Mouse (Mus musculus): ENCODE measurements at regions not wholly inside any gene's neighbourhood (a gene's known extent, or its start where the extent isn't known, plus 50 kb on each side); places are given as distances from the start of the nearest gene placed in this dataset.

DNA sequence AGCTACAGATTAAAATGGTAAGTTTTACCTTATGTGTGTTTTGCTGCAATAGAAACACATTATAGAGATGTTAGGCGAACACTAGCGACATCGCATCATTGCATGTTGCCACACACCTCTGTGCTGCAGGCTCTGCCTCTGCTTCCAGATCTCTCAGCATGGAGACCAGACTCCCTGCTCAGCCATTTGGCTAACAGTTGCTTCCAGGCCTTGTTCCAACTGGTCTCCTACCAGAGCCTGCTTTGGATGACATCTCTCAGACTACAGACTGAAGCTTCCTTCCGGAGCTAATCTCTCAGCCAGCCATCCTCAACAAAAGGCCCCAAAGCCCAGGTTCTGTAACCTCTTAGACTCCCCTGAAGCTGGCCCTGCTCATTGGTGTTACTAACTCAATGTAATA is 66.5 kb downstream of the Kctd12 start:
- ATAC-seq: no peak
- WGBS (ENCODE audit: insufficient replicate concordance): 88% methylated on average over 4 of the region's 4 CpGs

DNA sequence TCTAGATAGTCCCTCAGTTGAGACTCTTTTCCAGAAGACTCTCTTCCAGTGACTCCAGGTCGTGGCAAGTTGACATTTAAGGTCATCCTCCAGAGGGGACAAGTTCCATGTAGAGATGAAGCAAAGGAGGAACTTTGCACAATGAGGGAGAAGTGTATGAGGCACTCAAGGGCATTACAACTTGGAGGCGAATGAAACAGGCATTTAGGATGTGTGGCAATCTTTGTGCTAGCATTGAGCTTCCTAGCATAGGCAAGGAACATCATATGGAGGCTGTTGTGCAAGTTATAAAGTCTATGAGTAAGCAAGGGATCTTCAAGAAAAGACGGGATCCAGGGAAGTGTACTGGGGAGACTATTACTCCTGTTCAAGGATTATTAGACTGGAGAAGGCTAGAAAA is 70.9 kb downstream of the Kctd12 start:
- no peak for TF ChIP-seq EP300 (IDR thresholded peaks at IDR 0.05; ENCODE audit: low read depth)
- Histone ChIP-seq H3K9ac (replicated peaks) (no peak overlapping the region), H3K9me3 (ENCODE audit: low read length) (no peaks in the 10 kb centered on the region), H3K27ac (ENCODE audit: low read depth) (no peak overlapping the region), H3K4me1 (ENCODE audit: insufficient read depth) (peaks cover 9% of the 10 kb centered on the region), H3K4me3 (ENCODE audit: low read depth, low read length) (no peak overlapping the region), H3K27me3 (ENCODE audit: insufficient read depth, low read length) (no peaks in the 10 kb centered on the region), H3K36me3 (replicated peaks; ENCODE audit: insufficient read depth, low read length) (no peaks in the 10 kb centered on the region), H3K4me2 (ENCODE audit: low read depth, low read length) (no peak overlapping the region)
- no peak for DNase-seq
- WGBS (ENCODE audit: insufficient replicate concordance): 50% methylated on average over 3 of the region's 3 CpGs
- peak; percentile 43 for ATAC-seq

More for the DNA sequence above, 66.5 kb downstream of the Kctd12 start:
- Histone ChIP-seq H3K4me2 (ENCODE audit: low read depth, low read length) (no peak overlapping the region), H3K9ac (replicated peaks) (no peak overlapping the region), H3K9me3 (ENCODE audit: low read length) (no peaks in the 10 kb centered on the region), H3K27ac (ENCODE audit: low read depth) (no peak overlapping the region), H3K27me3 (ENCODE audit: insufficient read depth, low read length) (no peaks in the 10 kb centered on the region), H3K4me3 (ENCODE audit: low read depth, low read length) (no peak overlapping the region), H3K4me1 (ENCODE audit: insufficient read depth) (peaks cover 3% of the 10 kb centered on the region; the same call in 1 of the 2 replicates), H3K36me3 (replicated peaks; ENCODE audit: insufficient read depth, low read length) (no peaks in the 10 kb centered on the region)
- DNase-seq: no peak
- TF ChIP-seq CTCF (IDR thresholded peaks at IDR 0.05; ENCODE audit: low read depth) (no peak), EP300 (IDR thresholded peaks at IDR 0.05; ENCODE audit: low read depth) (no peak)

DNA sequence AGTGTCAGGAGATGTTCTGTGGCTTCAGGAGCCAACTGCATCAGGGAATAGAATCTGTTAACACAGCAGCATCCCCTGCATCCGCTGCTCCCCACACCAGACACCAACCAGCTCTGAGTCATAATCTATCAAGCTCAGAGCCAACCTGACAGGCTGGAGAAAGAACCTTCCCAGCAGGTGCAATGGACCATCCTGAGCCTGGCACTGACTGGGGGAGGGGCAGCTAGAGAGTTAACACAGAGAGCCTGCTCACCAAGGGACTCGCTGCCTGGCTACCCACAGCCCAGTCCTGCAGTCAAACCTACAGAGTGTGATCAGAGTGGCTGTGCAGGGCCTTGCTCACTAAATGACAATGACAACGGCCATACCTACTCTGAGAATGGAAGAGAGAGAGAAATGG is 73.4 kb downstream of the Kctd12 start:
- H3K4me2 ChIP-seq (ENCODE audit: low read depth, low read length): no peak overlapping the region
- no peaks in the 10 kb centered on the region for H3K27me3 ChIP-seq (ENCODE audit: insufficient read depth, low read length)
- H3K9ac ChIP-seq (replicated peaks): no peak overlapping the region
- no peaks in the 10 kb centered on the region for H3K9me3 ChIP-seq (ENCODE audit: low read length)
- no peaks in the 10 kb centered on the region for H3K36me3 ChIP-seq (replicated peaks; ENCODE audit: insufficient read depth, low read length)
- no peak for TF ChIP-seq CTCF (IDR thresholded peaks at IDR 0.05; ENCODE audit: low read depth)
- TF ChIP-seq EP300 (IDR thresholded peaks at IDR 0.05; ENCODE audit: low read depth): no peak
- ATAC-seq (no peak), DNase-seq (no peak)
- no peak overlapping the region for H3K4me3 ChIP-seq (ENCODE audit: low read depth, low read length)
- H3K4me1 ChIP-seq (ENCODE audit: insufficient read depth): peaks cover 9% of the 10 kb centered on the region
- 69% methylated on average over 3 of the region's 3 CpGs for WGBS (ENCODE audit: insufficient replicate concordance)
- H3K27ac ChIP-seq (ENCODE audit: low read depth): no peak overlapping the region

DNA sequence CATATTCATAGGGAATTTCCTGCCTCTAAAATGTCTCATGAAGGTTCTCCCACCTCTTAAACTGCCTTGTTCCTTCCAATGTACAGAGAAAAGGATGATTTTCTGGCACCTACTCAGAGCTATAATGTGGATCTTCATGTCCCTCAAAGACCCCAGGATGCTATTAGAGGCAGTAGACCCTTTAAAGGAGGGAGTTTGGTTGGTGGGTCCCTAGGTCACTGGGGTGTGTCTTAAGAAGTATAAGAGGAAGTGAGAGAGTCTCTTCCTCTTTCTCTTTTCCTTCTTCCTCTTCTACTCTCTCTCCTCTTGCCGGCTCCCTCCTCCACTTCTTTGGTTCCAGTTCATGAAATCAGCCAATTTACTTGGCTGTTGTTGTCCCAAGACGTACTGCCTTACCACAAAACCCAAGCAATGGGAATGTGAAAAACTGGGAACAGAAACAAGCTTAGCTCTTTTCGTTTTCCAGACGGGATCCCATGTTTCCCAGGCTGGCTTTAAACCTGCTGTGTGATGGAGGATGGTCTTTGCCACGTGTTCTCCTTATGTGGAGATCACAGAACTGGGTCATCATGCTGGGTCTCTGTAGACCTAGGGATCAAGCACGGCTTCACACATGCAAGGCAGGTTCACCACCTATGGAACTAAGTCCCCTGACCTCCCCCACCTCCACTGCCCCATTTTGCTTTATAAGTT is 74.9 kb downstream of the Kctd12 start:
- 55% methylated on average over 6 of the region's 6 CpGs for WGBS (ENCODE audit: insufficient replicate concordance)
- H3K4me2 ChIP-seq (ENCODE audit: low read depth, low read length): peak overlapping the region; percentile 42; the same call in 1 of the 2 replicates
- H3K9ac ChIP-seq (replicated peaks): no peak overlapping the region
- no peaks in the 10 kb centered on the region for H3K9me3 ChIP-seq (ENCODE audit: low read length)
- peak; percentile 53 for ATAC-seq
- no peak overlapping the region for H3K4me3 ChIP-seq (ENCODE audit: low read depth, low read length)
- TF ChIP-seq EP300 (IDR thresholded peaks at IDR 0.05; ENCODE audit: low read depth) (no peak), CTCF (IDR thresholded peaks at IDR 0.05; ENCODE audit: low read depth) (no peak)
- no peaks in the 10 kb centered on the region for H3K36me3 ChIP-seq (replicated peaks; ENCODE audit: insufficient read depth, low read length)
- H3K27me3 ChIP-seq (ENCODE audit: insufficient read depth, low read length): no peaks in the 10 kb centered on the region
- H3K4me1 ChIP-seq (ENCODE audit: insufficient read depth): peaks cover 9% of the 10 kb centered on the region
- peak overlapping the region; percentile 89 for H3K27ac ChIP-seq (ENCODE audit: low read depth)
- no peak for DNase-seq

DNA sequence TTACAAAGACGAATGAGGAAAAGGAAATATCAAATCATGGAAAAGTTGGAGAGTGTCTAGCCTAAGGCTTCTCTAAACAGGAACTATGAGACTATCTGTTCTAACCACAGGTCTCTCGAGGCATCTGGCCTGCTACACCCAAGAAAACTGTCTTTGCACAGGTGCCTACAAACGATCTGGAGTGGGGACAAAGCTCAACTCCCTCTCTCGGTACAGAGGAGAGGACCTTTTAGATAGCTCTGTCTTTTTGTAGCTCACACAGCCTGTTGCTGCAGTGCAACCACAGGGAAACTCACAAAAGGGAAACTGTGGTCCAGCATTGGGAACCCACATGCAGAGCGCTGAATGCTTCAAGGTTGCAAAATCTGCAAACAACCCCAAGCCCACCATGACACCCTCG is 75.6 kb downstream of the Kctd12 start:
- no peaks in the 10 kb centered on the region for H3K27me3 ChIP-seq (ENCODE audit: insufficient read depth, low read length)
- DNase-seq (peak; percentile 40), ATAC-seq (peak; percentile 72)
- H3K9me3 ChIP-seq (ENCODE audit: low read length): no peaks in the 10 kb centered on the region
- peaks cover 9% of the 10 kb centered on the region for H3K4me1 ChIP-seq (ENCODE audit: insufficient read depth)
- H3K4me3 ChIP-seq (ENCODE audit: low read depth, low read length): no peak overlapping the region
- no peak overlapping the region for H3K9ac ChIP-seq (replicated peaks)
- TF ChIP-seq EP300 (IDR thresholded peaks at IDR 0.05; ENCODE audit: low read depth) (no peak), CTCF (IDR thresholded peaks at IDR 0.05; ENCODE audit: low read depth) (no peak; the same call in 1 of the 2 replicates)
- H3K36me3 ChIP-seq (replicated peaks; ENCODE audit: insufficient read depth, low read length): no peaks in the 10 kb centered on the region
- WGBS (ENCODE audit: insufficient replicate concordance): 27% methylated on average over 6 of the region's 6 CpGs
- no peak overlapping the region; the same call in 1 of the 2 replicates for H3K4me2 ChIP-seq (ENCODE audit: low read depth, low read length)
- H3K27ac ChIP-seq (ENCODE audit: low read depth): peak overlapping the region; percentile 89

DNA sequence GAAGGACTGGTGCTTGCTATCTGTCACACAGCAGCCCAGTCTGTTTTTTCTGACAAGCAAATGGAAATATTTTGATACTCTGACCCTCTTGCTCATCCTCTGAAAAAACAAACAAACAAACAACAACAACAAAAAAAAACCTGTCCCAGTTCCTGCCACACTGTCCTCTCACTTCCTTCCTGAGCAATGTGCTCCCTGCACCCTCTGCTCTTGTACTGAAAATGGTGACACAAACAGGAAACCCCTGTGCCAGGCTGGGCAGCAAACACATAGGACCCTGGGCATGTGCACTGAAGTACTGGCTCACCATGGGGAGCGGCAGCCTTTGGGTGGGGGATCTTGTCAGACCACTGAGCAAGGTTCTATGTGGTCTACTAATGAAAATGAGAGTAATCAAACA is 76.2 kb downstream of the Kctd12 start:
- Histone ChIP-seq H3K9ac (replicated peaks) (no peak overlapping the region), H3K36me3 (replicated peaks; ENCODE audit: insufficient read depth, low read length) (no peaks in the 10 kb centered on the region), H3K4me2 (ENCODE audit: low read depth, low read length) (no peak overlapping the region), H3K4me3 (ENCODE audit: low read depth, low read length) (no peak overlapping the region), H3K4me1 (ENCODE audit: insufficient read depth) (peaks cover 8% of the 10 kb centered on the region), H3K27ac (ENCODE audit: low read depth) (peak overlapping the region; percentile 89), H3K9me3 (ENCODE audit: low read length) (no peaks in the 10 kb centered on the region), H3K27me3 (ENCODE audit: insufficient read depth, low read length) (no peaks in the 10 kb centered on the region)
- WGBS (ENCODE audit: insufficient replicate concordance): 24% methylated on average over 1 of the region's 1 CpGs
- DNase-seq (no peak), ATAC-seq (peak; percentile 48; the same call in 1 of the 2 replicates)
- TF ChIP-seq CTCF (IDR thresholded peaks at IDR 0.05; ENCODE audit: low read depth): no peak
- TF ChIP-seq EP300 (IDR thresholded peaks at IDR 0.05; ENCODE audit: low read depth): no peak
